Mouse (Mus musculus) embryonic facial prominence, embryonic 14.5 days (tissue): ENCODE measurements around the gene Abcc9. TPM values are rescaled to one million over a fixed set of nuclear protein-coding genes. Genes with fewer than 3 reads are reported as not detected.
A peak's percentile ranks its signal among the peaks of the same experiment; 100 is the strongest.

Source experiments
- ATAC-seq: fragments of 200-750 bp; cut with Nextera tagmentation; 2 replicates; pipeline ENCODE4 v1.8.0; 2017; ENCODE audit warnings: low read depth, moderate number of reproducible peaks, moderate TSS enrichment
- DNase-seq: peaks from one replicate; pipeline ENCODE4 v3.0.0-alpha.2; 2015; ENCODE audit warnings: low spot score
- H3K27ac ChIP-seq: fragments of 300-500 bp; sonication (generic); replicated peaks from 2 replicates; pipeline ENCODE4 v1.5.1; 2014; ENCODE audit warnings: low read depth, mild to moderate bottlenecking, low read length, moderate library complexity
- H3K27me3 ChIP-seq: fragments of 300-500 bp; sonication (generic); replicated peaks from 2 replicates; pipeline ENCODE4 v1.6.1; 2014; ENCODE audit warnings: low read length; ENCODE audit not compliant: control insufficient read depth, insufficient read depth
- H3K36me3 ChIP-seq: fragments of 300-500 bp; sonication (generic); 2 replicates; pipeline ENCODE4 v1.6.1; 2014; ENCODE audit warnings: low read length, mixed read lengths; ENCODE audit not compliant: control insufficient read depth, insufficient read depth
- H3K4me1 ChIP-seq: fragments of 300-500 bp; sonication (generic); 2 replicates; pipeline ENCODE4 v1.6.1; 2014; ENCODE audit warnings: antibody characterized with exemption, low read length; ENCODE audit not compliant: control insufficient read depth, insufficient read depth
- H3K4me2 ChIP-seq: fragments of 300-500 bp; sonication (generic); 2 replicates; pipeline ENCODE4 v1.6.1; 2014; ENCODE audit warnings: low read depth, mild to moderate bottlenecking, low read length, moderate library complexity, mixed read lengths
- H3K4me3 ChIP-seq: fragments of 300-500 bp; sonication (generic); 2 replicates; pipeline ENCODE4 v1.5.1; 2014; ENCODE audit warnings: low read depth, mild to moderate bottlenecking, low read length
- H3K9ac ChIP-seq: fragments of 300-500 bp; sonication (generic); 2 replicates; pipeline ENCODE4 v1.6.1; 2014; ENCODE audit warnings: low read depth, mild to moderate bottlenecking, low read length, moderate library complexity, mixed read lengths
- H3K9me3 ChIP-seq: fragments of 300-500 bp; sonication (generic); 2 replicates; pipeline ENCODE4 v1.6.1; 2016; ENCODE audit warnings: low read length; ENCODE audit not compliant: control insufficient read depth
- WGBS: fragments of 180-500 bp; shearing (Covaris S2); extraction: QIAGEN DNeasy Blood & Tissue Kit; methylation state at CpG from one replicate; pipeline ENCODE4 v1.1.7; 2014; 5-methylcytosine and 5-hydroxymethylcytosine counted together
- polyA plus RNA-seq: library from polyadenylated mRNA; unstranded; fragments of >200 nt; fragmentation: Nextera tagmentation; extraction: Ambion mirVana; gene quantifications from 2 replicates; pipeline ENCODE4 v1.2.1, GENCODE M21; 2014

Abcc9 gene
- polyA plus RNA-seq, 1 experiment from 2014 or later: 7.7 TPM

DNA sequence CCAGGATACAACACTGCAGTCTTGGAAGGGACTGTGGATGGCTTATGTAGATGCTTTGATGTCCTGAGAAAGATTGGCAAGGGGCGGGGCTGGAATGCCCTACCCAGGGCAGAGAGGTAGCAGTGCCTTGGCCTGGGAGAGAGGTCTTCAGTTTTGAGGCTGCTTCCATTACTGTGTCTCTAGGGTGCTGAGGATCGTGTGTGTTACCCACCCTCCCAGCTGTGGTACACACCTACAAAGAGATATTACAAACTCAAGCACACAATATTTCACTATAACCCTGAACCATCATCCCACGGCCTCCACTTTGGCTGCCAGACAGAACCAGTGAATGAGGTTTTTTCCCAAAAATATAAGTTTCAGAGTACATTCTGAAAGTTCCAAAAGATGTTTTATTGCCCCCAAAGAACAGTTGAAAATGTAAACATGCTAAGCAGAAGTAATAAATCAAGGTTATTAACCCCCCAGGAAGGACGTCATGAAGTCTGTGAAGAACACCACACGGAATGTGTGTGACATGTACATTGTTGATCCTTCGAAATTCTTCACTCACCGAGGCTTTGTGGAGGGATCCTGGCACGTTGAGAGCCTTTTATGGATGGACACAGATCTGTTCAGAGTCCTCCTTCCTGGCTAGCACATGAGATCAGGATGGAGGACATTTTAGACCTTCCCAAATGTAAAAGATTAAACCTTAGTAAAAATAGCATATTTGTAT, 159.9 kb downstream of the Abcc9 start:
- Histone ChIP-seq H3K4me2 (no peak overlapping the region), H3K27me3 (no peaks in the 10 kb centered on the region), H3K4me1 (no peaks in the 10 kb centered on the region), H3K9me3 (no peaks in the 10 kb centered on the region), H3K27ac (no peak overlapping the region), H3K36me3 (no peaks in the 10 kb centered on the region), H3K4me3 (no peak overlapping the region), H3K9ac (no peak overlapping the region)
- 66% methylated on average over 8 of the region's 8 CpGs for WGBS
- DNase-seq (no peak), ATAC-seq (no peak)

DNA sequence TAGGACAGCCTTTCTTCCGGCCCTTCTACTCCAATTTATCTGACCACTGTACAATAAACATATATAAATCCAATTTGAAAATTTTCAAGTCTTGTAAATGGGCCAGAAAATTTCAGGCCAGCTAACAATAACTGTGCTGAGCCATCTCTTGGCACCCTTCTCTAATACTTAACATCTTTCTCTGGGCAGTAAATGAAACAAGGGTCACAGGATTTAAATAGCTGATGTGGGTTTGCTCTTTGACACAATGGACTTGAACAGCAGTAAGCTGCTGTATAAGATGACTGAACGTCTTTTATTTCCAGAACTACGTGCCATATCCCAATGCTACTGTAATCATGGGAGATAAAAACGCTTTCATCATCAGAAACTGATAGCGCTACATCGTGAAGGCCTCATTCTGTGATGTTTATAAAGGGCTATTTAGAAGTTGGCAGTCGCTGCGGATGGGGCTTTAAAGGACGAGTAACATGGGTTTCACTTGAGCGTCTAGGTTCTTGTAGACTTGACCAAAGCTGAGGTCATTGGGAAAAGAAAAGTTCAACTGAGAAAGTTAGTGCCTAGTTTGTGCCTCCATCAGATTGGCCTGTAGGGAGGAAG, 161.5 kb downstream of the Abcc9 start:
- 91% methylated on average over 10 of the region's 10 CpGs for WGBS
- no peak for ATAC-seq
- H3K9me3 ChIP-seq: no peaks in the 10 kb centered on the region
- no peak for DNase-seq
- no peak overlapping the region for H3K27ac ChIP-seq
- no peaks in the 10 kb centered on the region for H3K4me1 ChIP-seq
- no peaks in the 10 kb centered on the region for H3K36me3 ChIP-seq
- no peak overlapping the region for H3K4me3 ChIP-seq
- H3K4me2 ChIP-seq: no peak overlapping the region
- no peaks in the 10 kb centered on the region for H3K27me3 ChIP-seq
- no peak overlapping the region for H3K9ac ChIP-seq

DNA sequence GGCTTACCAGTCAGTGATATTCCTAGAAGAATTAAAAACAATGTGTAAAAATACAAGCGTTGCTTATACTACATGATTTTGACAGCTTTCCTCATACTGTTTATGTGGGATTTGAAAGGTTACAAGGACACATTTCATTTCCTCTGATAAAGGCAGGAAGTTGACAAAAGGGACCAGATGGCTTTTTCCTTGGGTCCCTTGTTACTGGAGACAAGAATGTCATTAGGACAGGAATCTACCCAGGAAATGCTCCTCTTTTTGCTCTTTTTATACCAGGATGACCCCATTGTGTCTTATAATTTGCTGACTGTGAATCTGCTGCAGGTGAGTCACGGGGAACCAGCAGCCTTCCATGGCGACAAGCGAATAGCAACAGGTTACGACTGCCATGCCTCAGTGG, 162.0 kb downstream of the Abcc9 start:
- H3K4me1 ChIP-seq: no peaks in the 10 kb centered on the region
- H3K27ac ChIP-seq: no peak overlapping the region
- H3K9me3 ChIP-seq: no peaks in the 10 kb centered on the region
- 86% methylated on average over 5 of the region's 5 CpGs for WGBS
- no peaks in the 10 kb centered on the region for H3K27me3 ChIP-seq
- DNase-seq: no peak
- no peak for ATAC-seq
- H3K36me3 ChIP-seq: no peaks in the 10 kb centered on the region
- H3K9ac ChIP-seq: no peak overlapping the region
- H3K4me3 ChIP-seq: no peak overlapping the region
- no peak overlapping the region for H3K4me2 ChIP-seq

DNA sequence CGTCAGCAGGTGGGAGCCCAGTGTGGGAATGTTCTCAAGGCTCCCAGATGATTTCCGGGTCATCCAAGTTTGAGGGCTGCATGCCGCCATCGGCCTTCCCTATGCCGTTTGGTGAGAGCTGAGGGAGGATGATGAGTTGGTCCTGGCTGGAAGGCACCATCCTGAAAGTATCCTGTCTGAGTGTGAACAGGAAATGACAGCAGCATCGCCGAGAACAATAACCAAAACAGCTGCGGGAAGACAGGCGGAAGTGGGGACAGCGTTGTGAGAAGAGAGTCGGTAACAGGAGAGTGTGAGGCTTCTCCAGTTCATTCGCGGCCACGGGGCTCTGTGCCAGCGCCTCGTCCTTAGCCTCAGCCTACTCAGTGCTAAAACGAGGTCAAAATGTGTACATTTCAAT, 163.6 kb downstream of the Abcc9 start:
- no peaks in the 10 kb centered on the region for H3K4me1 ChIP-seq
- no peaks in the 10 kb centered on the region for H3K27me3 ChIP-seq
- no peaks in the 10 kb centered on the region for H3K36me3 ChIP-seq
- 71% methylated on average over 17 of the region's 17 CpGs for WGBS
- peak; percentile 33 for DNase-seq
- no peak overlapping the region for H3K4me2 ChIP-seq
- H3K9ac ChIP-seq: no peak overlapping the region
- no peak overlapping the region for H3K4me3 ChIP-seq
- no peaks in the 10 kb centered on the region for H3K9me3 ChIP-seq
- ATAC-seq: no peak
- H3K27ac ChIP-seq: no peak overlapping the region

Other genes with a start within 250 kb of the Abcc9 start
- gene Gys2, start 229.2 kb downstream of the Abcc9 start, polyA plus RNA-seq: not detected in 2 replicates
- gene Ldhb, start 194.4 kb downstream of the Abcc9 start, polyA plus RNA-seq: 218 and 247 TPM in 2 replicates
- 16.8 and 21.0 TPM in 2 replicates for gene Kcnj8, start 130.7 kb downstream of the Abcc9 start, polyA plus RNA-seq
- 95.2 and 95.6 TPM in 2 replicates for gene Cmas, start 54.4 kb upstream of the Abcc9 start, polyA plus RNA-seq
- not detected in 2 replicates for gene Sult6b2, start 102.2 kb upstream of the Abcc9 start, polyA plus RNA-seq